ENCODE assay signal across 16 mouse cellular contexts in genomic region chr2:156381350-156381749, GRCm38 (mm10). TPM values are rescaled to one million over a fixed set of nuclear protein-coding genes. Genes with fewer than 3 reads are reported as not detected.
DNase-seq lines count a peak whose midpoint lies in the region; TF ChIP-seq lines count a peak whose summit lies in the region.
"Had no signal": no experiment of that assay in that cellular context is flagged by ENCODE, and none has a peak within 500 bp of the region (broad histone marks: within the 10 kb centered on the region; RNA-seq: fewer than 3 reads in every experiment).

No protein-coding gene starts in this region.

- no peak overlapping the region for H3K4me2 ChIP-seq in CH12.LX (ENCODE audit: insufficient read depth, low read depth, poor library complexity, severe bottlenecking)
- H3K4me2 ChIP-seq: embryonic facial prominence, embryonic 15.5 days; heart, embryonic 11.5 days; midbrain, embryonic 12.5 days had no signal

- H3K9ac ChIP-seq in CH12.LX (ENCODE audit: insufficient read depth, low read depth), result no peak overlapping the region
- H3K9ac ChIP-seq: embryonic facial prominence, embryonic 15.5 days; midbrain, embryonic 12.5 days had no signal

- in situ Hi-C loops in CH12.LX (cut with MboI; ENCODE audit: low pct_ligation_motif_present, low pct_unique_long_range_greater_than_20kb, low sequenced_read_pairs), result no loop called here

- TF ChIP-seq RAD21 in CH12.LX (IDR thresholded peaks at IDR 0.05; ENCODE audit: low read depth, low read length), result peak; percentile 4

- H3K4me1 ChIP-seq in CH12.LX (ENCODE audit: control insufficient read depth in 1 of 2, insufficient read depth in 2 of 2), result peaks cover 0 to 13% of the 10 kb centered on the region in 2 experiments; a peak in 2 of 4 replicates
- H3K4me1 ChIP-seq: embryonic facial prominence, embryonic 15.5 days; midbrain, embryonic 12.5 days had no signal

- no peaks in the 10 kb centered on the region for H3K36me3 ChIP-seq in CH12.LX (replicated peaks in 1 of 2; ENCODE audit: control insufficient read depth in 1 of 2, insufficient read depth in 1 of 2, low read length in 1 of 2)
- H3K36me3 ChIP-seq: embryonic facial prominence, embryonic 15.5 days; hindbrain, embryonic 10.5 days; midbrain, embryonic 12.5 days had no signal

- TF ChIP-seq CTCF in layer of hippocampus, adult 2 months (conservative IDR thresholded peaks at IDR 0.05), result peak; percentile 72
- no peak for TF ChIP-seq CTCF in CH12.LX (conservative IDR thresholded peaks at IDR 0.05 in 1 of 2, IDR thresholded peaks at IDR 0.05 in 1 of 2; ENCODE audit: low read depth in 2 of 2, low read length in 2 of 2)

- H3K4me3 ChIP-seq in layer of hippocampus, adult 2 months, result no peak overlapping the region
- H3K4me3 ChIP-seq in CH12.LX (replicated peaks in 1 of 3; ENCODE audit: low read depth in 2 of 3, low read length in 2 of 3, poor library complexity in 1 of 3), result no peak overlapping the region
- H3K4me3 ChIP-seq: embryonic facial prominence, embryonic 15.5 days; hindbrain, embryonic 10.5 days; midbrain, embryonic 12.5 days had no signal

- no peaks in the 10 kb centered on the region for H3K79me2 ChIP-seq in CH12.LX (replicated peaks; ENCODE audit: control insufficient read depth, extremely low read depth, insufficient read depth, poor library complexity, severe bottlenecking)

- DNase-seq in embryo, embryonic 10 days (ENCODE audit: low spot score), result peak; percentile 46
- DNase-seq in embryo, embryonic 9.5 days (ENCODE audit: extremely low spot score), result no peak
- peak; percentile 25 to 30 for DNase-seq in layer of hippocampus, adult 2 months (ENCODE audit: low spot score in 2 of 2)
- DNase-seq in layer of hippocampus, adult 9-11 months, result no peak
- DNase-seq in CH12.LX (ENCODE audit: extremely low read depth), result no peak
- DNase-seq in embryo, embryonic 10.5 days (ENCODE audit: low spot score), result peak; percentile 51
- no peak for DNase-seq in spleen, adult 18-20 months
- no peak for DNase-seq in ovary, postnatal 36 days (ENCODE audit: low spot score)
- DNase-seq: B cell, adult 2 months; cerebellum, adult 11-12 months; gastrocnemius, postnatal 25 days; kidney, adult 18-20 months had no signal

- H3K27ac ChIP-seq in layer of hippocampus, adult 2 months, result no peak overlapping the region
- no peak overlapping the region for H3K27ac ChIP-seq in CH12.LX (ENCODE audit: insufficient read depth, low read depth)
- H3K27ac ChIP-seq: embryonic facial prominence, embryonic 15.5 days; hindbrain, embryonic 10.5 days; midbrain, embryonic 12.5 days had no signal

- H3K27me3 ChIP-seq in CH12.LX (replicated peaks), result no peaks in the 10 kb centered on the region
- H3K27me3 ChIP-seq: embryonic facial prominence, embryonic 15.5 days; midbrain, embryonic 12.5 days had no signal

- H3K9me3 ChIP-seq in CH12.LX (replicated peaks; ENCODE audit: low read length), result peaks cover 5% of the 10 kb centered on the region
- H3K9me3 ChIP-seq: midbrain, embryonic 12.5 days had no signal

- dilution Hi-C loops in CH12.LX (cut with MboI; ENCODE audit: extremely low pct_ligation_motif_present, extremely low pct_unique_long_range_greater_than_20kb, low sequenced_read_pairs), result no loop called here

- no peak for TF ChIP-seq EP300 in CH12.LX (IDR thresholded peaks at IDR 0.05; ENCODE audit: low read length)

- TF ChIP-seq POLR2A in CH12.LX (IDR thresholded peaks at IDR 0.05; ENCODE audit: low read depth, low read length), result no peak

TF ChIP-seq in CH12.LX, 34 proteins besides CTCF, POLR2A, EP300 and RAD21:
- TF ChIP-seq SMC3 (IDR thresholded peaks at IDR 0.05; ENCODE audit: low read depth, low read length) (no peak), PAX5 (IDR thresholded peaks at IDR 0.05; ENCODE audit: low read length) (no peak), ZC3H11A (IDR thresholded peaks at IDR 0.05; ENCODE audit: low read depth, low read length) (no peak), TBP (conservative IDR thresholded peaks at IDR 0.05; ENCODE audit: low read depth, low read length) (no peak), ZKSCAN1 (IDR thresholded peaks at IDR 0.05; ENCODE audit: borderline replicate concordance, low read depth, low read length) (no peak), CHD2 (IDR thresholded peaks at IDR 0.05; ENCODE audit: low read length) (no peak), UBTF (IDR thresholded peaks at IDR 0.05; ENCODE audit: low read depth, low read length) (no peak), JUN (IDR thresholded peaks at IDR 0.05; ENCODE audit: insufficient read depth, low read depth, low read length) (no peak), NELFE (IDR thresholded peaks at IDR 0.05; ENCODE audit: low read depth, low read length) (no peak), ETS1 (conservative IDR thresholded peaks at IDR 0.05; ENCODE audit: low read depth, low read length) (no peak), CHD1 (IDR thresholded peaks at IDR 0.05; ENCODE audit: low read depth, low read length) (no peak), MXI1 (IDR thresholded peaks at IDR 0.05; ENCODE audit: low read depth, low read length) (no peak), NRF1 (IDR thresholded peaks at IDR 0.05; ENCODE audit: low read depth, low read length) (no peak), RCOR1 (conservative IDR thresholded peaks at IDR 0.05; ENCODE audit: low read depth, low read length) (no peak)

RNA-seq across cellular contexts. Expression of gene Epb41l1, which starts 39.4 kb away (rescaled TPM):
- 100 to 1,000 TPM; 340 to 347 TPM for total RNA-seq in layer of hippocampus, adult 2 months (2021)
- 0.08 and 0.21 TPM in 2 replicates for total RNA-seq in CH12.LX (2012; rRNA removed)
- not detected in 2 replicates for total RNA-seq in CH12.LX (2014; rRNA removed)
- polyA plus RNA-seq in CH12.LX (2012; ENCODE audit: insufficient read length, low read depth), result not detected in 2 replicates

Comparison
In these comparisons a context has a peak if more than half of its experiments do, and no peak if none do; other contexts are left out.
1. DNase-seq: peak in embryo, embryonic 10 days (single experiment), layer of hippocampus, adult 2 months (2 of 2) and embryo, embryonic 10.5 days (single experiment); none in embryo, embryonic 9.5 days (single experiment), layer of hippocampus, adult 9-11 months (single experiment), CH12.LX (single experiment), spleen, adult 18-20 months (0 of 2) and ovary, postnatal 36 days (single experiment).
2. RNA of gene Epb41l1, which starts 39.4 kb away (total RNA-seq): 340 to 347 TPM in layer of hippocampus, adult 2 months; 0.08 to 0.21 TPM in CH12.LX; every median in the first group is over 100 times any median in the second.